Mouse (Mus musculus): ENCODE measurements around the gene Rarb.

GRCm38 (mm10) chr14:16790161-16790560, 28.8 kb downstream of the Rarb start:
- no peak for TF ChIP-seq CTCF (IDR thresholded peaks at IDR 0.05; ENCODE audit: low read depth)
- no peak for TF ChIP-seq EP300 (IDR thresholded peaks at IDR 0.05; ENCODE audit: low read depth)
